Mouse (Mus musculus) T-helper 2 cell (primary cell): ENCODE data around the gene Baiap2.

Experiments
- in situ Hi-C: fragments of 300-600 bp; cut with MboI, MseI; formaldehyde crosslinking; loops from one replicate; pipeline ENCODE4 v1.15.1; 2025; ENCODE audit warnings: high pct_unique_total_duplicates

The Baiap2 gene

DNA sequence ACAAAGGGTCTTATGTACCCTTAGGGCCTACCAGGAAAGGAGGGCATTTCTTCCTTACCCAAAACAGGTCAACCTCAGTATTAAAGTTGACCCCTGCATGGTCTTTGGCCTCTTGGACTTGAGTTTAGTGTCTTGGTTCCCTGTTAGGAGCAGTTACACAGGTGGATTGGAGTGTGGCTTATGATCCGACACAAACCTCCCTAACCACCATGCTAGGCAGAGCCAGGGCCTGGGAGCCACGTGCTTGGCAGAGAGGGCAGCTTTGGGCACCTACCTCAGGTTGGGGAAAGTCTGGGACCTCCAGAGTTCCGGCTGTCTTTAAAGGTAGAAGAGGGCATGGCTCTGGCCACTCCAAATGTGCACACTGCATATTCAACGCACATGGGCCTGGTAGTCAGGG, 23.1 kb upstream of the Baiap2 start:
- in situ Hi-C loops: loop anchor here (5.0 kb wide), 1 partner anchor 78 kb away; no protein-coding TSS in a partner anchor

- in situ Hi-C loops: loop anchor here (5.0 kb wide), 1 partner anchor 77 kb away; no protein-coding TSS in a partner anchor
Measured at GRCm38 (mm10) chr11:119919897-119920296, 22.7 kb upstream of the Baiap2 start.

DNA sequence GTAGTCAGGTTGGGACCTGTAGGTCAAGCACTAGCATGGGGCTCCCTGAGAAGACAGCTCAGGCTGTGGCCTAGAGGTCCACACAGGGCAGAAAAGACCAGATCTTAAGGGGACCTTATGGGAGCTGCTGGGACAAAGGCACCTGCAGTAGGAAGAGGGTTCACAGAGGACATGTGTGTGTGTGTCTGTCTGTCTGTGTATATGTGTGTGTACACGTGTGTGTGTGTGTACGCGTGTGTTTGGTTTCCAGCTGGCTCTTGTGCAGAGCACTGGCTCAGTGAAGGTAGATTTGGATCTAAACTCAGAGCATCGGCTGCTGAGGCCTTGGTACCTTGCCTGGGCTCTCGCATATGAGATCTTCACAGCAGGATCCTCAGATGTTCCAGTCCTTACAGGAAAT, 21.9 kb upstream of the Baiap2 start:
- in situ Hi-C loops: no loop called here

DNA sequence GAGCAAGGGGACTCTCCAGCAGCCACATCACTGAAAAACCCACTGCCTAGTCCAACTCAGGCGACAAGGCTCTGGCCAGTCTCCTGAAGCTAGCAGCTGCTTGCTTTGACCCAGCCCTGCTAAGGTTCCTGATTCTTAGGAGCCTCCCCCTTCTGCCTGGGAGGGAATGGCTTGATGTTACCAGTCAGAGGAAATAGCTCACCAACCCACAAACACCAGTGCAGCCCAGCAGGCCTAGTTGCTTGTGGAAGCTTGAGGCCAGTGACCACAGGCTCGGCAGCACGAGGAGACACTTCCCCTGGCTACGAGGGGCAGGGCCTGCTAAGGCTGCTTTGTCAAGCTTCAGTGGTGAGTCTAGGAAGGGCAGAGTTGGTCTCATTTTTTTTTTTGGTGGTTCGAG, 17.4 kb upstream of the Baiap2 start:
- in situ Hi-C loops: no loop called here

DNA sequence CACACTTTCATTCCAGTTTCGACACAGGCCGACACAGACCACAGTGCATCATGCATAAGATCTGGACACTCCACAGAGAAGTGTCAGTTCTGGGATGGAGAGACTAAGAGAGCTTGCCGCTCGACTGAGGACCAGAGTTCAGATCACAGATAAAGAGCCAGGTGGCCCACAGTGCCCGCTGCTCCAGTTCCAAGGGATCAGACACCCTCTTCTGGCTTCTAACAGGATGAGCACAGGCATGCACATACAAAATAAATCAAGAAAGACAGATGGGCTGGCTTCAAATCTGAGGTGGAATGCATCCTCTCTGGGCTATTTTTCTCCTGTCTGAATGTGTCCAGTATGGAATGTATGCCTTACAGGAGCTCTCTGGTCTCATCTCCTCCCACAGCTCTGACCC, 15.8 kb upstream of the Baiap2 start:
- in situ Hi-C loops: no loop called here

DNA sequence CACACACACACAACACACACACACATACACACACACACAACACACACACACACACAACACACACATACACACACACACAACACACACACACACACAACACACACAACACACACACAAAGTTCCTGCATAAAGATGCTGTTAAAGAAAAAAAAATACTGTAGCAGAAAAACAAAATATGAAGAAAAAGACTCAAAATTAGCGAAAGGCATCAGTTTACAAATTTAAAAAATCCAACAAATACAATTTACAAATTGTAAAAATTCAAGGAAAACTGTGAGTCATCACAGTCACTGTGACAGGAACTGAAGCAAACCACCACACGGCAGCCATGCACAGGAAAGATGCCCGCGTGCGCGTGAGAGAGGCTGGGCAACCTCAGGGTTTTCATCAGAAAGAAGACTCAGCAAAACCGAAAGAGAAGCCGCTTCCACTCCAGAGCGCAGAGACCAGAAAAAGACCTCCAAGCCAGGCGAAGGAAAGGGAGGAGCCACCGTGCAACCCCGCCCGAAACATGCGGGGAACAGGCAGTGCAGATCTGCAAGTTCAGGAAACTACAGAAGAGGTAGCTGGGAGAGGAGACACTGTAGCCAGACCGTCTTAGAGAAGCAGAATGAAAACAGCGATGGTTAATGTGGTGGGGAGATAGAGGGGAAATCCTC, 14.4 kb upstream of the Baiap2 start:
- in situ Hi-C loops: no loop called here

DNA sequence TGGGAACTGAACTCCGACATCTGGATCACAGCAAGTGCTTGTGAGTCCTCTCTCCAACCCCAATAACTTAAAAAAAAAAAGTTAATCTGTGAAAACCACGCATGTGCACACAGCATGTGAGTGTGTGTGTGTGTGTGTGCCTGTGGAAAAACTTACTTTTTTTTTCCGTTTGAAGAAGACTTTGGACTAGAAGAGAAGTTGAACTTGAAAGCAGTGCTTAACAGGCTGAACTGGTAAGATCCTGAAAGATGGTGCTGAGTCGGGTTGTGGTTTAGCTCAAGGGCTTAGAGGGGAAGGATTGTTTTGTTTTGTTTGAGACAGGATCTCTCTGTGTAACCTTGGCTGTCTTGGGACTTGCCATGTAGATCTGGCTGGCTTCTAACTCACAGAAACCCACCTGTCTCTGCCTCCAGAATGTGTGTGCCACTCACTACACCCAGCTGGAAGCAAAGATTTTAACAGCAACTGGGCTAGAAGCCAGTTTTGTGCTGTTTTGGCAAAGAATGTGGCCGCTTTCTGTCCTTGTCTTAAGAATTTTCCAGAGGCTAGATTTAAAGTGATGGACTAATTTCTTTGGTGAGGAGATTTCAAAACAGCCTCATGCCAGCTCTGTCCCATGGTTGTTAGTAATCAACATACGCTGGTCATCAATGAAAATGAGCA, 12.8 kb upstream of the Baiap2 start:
- in situ Hi-C loops: no loop called here

GRCm38 (mm10) chr11:119931809-119932208, 10.8 kb upstream of the Baiap2 start:
- in situ Hi-C loops: no loop called here

DNA sequence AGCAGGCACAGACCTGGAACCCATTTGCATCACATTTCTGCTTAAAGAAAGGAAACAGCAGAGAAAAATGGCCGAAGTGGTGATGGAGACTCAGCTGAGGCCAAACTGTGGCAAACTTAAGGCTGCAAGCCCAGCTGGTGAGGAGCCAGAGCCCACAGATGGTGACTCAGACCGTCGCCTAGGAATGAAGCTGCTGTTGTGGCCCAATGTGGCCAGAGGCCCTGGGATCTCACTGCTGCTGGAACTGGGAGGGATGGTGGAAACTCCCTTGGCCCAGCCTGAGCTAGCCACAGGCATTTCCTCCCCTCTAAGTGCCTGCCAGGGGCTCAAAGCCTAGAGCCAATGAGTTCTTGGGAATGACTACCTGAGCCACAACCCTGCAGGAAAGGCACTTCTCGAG, 9.4 kb upstream of the Baiap2 start:
- in situ Hi-C loops: no loop called here

DNA sequence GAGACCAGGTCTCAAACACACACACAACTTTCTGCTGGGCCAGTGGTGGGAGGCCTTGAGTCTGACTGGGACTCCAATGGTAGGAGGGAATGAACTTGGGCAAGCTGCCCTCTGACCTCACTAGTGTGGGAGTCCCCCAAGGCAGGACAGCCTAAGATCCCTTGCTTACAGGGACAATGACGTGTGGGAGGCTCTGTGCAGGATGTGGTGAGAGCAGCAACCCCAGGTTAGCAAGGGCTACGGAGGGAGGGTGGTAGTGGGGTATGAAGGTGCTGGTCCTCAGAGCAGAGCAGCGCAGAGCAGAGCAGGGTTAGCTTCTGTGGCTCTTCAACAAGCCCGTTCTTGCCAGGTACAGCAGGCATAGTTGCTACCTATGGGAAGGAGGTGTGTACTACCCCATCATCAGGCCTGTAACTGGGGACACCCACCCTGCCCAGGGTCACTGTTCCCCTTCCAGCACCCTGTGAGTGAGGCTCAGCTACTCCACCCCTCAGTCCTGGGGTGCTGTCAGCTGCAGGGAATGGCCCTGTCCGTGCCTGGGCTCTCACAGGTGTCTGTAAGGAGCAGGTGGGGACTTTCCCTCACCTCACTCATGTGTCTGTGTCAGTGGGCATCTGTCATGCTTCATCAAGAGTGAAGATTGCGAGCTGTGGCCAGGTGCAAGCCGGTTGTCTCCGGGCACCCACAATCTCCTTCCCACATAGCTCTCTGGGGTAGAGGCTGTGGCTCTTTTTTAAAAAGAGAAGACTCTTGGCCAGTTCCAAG, 8.6 kb upstream of the Baiap2 start:
- in situ Hi-C loops: no loop called here

- in situ Hi-C loops: no loop called here
Measured at GRCm38 (mm10) chr11:119934773-119935172, 7.8 kb upstream of the Baiap2 start.

DNA sequence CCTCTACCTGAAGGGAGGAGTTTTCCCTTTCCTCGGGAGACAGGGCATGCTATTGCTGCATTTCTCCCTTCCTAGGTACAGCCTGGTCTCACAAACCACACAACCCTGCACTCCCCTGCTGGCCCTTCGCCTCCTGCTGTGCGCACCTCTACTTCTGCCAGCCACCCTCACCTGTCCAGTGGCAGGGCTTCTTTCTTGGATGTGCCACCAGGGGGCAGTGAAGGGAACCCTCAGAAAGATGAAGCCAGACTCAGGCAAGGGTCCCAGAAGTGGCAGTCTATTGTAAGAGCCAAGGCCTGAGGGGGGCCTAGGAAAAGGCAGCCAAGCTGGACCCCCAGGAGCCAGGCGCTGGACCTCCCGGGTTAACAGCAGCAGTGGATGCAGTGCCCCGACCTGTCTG, 7.1 kb upstream of the Baiap2 start:
- in situ Hi-C loops: no loop called here

- in situ Hi-C loops: no loop called here
Measured at GRCm38 (mm10) chr11:119936456-119936855, 6.1 kb upstream of the Baiap2 start.

- in situ Hi-C loops: no loop called here
Measured at GRCm38 (mm10) chr11:119937216-119937615, 5.3 kb upstream of the Baiap2 start.

DNA sequence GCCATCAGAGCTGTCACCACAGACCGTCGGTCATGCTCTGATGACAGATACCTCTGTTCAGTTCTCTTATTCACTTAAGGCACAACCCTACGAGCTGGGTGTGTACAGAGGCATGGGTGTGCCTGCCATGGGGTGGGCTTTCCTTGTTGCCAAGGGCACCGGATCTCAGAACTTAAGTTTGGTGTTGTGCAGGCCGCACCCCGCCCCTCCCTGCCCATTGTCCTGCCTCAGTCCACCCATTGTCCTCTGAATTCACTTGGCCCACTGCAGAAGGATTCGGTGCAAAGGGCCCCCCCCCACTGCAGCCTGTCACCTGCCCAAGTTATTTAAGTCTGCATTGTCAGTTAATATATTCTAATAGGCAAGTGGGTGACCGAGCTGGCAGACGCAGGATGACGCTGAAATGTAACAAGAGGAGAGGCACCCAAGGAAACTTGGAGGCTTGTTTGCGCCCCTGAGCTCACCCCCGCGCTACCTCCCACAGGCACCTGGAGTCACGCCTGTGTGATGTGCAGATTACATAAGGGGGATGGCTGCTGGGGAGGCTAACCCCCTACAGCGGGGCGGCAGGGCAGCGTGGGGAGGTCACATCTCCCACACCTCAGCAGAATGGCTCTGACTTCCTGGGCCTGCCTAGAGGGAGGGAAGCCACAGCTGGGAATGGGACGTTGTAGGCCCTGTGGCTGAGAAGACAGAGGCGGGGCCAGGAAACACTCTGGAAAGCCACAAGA, 4.6 kb upstream of the Baiap2 start:
- in situ Hi-C loops: no loop called here

DNA sequence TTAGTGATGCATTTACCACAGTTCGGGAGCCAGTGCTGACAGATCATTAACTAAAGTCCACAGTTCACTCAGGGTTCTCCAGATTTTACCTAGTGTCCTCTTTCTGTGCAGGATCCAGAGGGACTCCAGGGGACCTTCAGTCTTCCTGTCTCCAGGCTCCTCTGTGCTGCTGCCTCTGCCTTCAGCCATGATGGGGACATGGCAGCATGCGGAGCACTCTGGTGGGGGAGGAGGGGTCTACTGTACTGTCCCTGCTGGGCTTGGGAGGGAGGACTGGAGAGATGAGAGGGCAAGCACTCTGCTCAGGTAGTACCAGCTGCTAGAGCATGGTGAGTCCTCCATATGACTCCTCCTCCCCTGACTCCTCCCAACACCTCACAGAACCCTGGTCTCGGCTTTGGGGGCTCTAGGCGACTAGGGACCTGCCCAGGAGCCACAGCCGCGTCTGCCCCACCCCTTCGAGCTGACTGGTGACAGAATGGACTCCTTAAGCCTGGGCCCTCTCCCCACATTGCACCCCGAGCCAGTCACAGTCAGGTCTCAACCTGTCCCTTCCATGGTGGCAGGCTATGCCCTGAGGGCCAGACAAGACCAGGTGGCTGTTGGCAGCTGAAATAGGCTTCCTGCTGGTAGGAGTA, 3.4 kb upstream of the Baiap2 start:
- in situ Hi-C loops: no loop called here

GRCm38 (mm10) chr11:119939711-119940106, 2.9 kb upstream of the Baiap2 start:
- in situ Hi-C loops: no loop called here

DNA sequence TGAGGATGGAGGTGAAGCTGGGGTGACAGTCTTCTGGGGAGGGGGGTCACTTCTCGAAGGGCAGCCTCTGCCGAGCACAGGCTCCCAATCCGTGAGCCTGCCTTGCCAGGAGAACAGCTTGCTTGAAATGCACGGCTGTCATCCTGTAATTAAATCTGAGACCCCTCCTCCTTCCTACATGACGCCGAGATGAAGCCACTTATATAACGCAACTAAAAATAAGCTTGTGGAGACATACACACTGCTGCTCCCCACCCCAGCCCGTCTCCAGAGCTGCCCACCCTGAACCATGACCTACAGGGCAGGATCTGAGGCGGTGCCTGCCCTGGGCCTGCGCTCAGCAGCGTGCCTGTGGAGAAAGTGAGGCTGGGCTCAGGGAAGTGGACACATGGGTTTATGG, 2.4 kb upstream of the Baiap2 start:
- in situ Hi-C loops: no loop called here

- in situ Hi-C loops: no loop called here
Measured at GRCm38 (mm10) chr11:119941794-119942193, 769 bp upstream of the Baiap2 start.

- in situ Hi-C loops: no loop called here
Measured at GRCm38 (mm10) chr11:119942201-119942726, 299 bp upstream of the Baiap2 start.

- in situ Hi-C loops: no loop called here
Measured at GRCm38 (mm10) chr11:119943428-119943988, 945 bp downstream of the Baiap2 start.
